Mouse (Mus musculus) limb, embryonic 15.5 days (tissue): ENCODE measurements around the gene 1700067K01Rik. TPM values are rescaled to one million over a fixed set of nuclear protein-coding genes. Genes with fewer than 3 reads are reported as not detected.
"Not testable (repeated sequence)": the region's sequence is repeated elsewhere in the genome, so short reads cannot be mapped to it uniquely, and the experiment has no call there.

ENCODE experiments used
- ATAC-seq: fragments of 200-750 bp; cut with Nextera tagmentation; 2 replicates; pipeline ENCODE4 v1.8.0; 2017; ENCODE audit warnings: low read depth, moderate TSS enrichment; ENCODE audit not compliant: insufficient number of reproducible peaks, low FRiP score, low TSS enrichment
- H3K27ac ChIP-seq: fragments of 300-500 bp; sonication (generic); 2 replicates; pipeline ENCODE4 v1.5.1; 2015; ENCODE audit warnings: moderate library complexity, mild to moderate bottlenecking, inconsistent platforms
- H3K27me3 ChIP-seq: fragments of 300-500 bp; sonication (generic); 2 replicates; pipeline ENCODE4 v1.6.1; 2015; ENCODE audit warnings: inconsistent platforms
- H3K36me3 ChIP-seq: fragments of 300-500 bp; sonication (generic); 2 replicates; pipeline ENCODE4 v1.6.1; 2015; ENCODE audit warnings: inconsistent platforms
- H3K4me1 ChIP-seq: fragments of 300-500 bp; sonication (generic); 2 replicates; pipeline ENCODE4 v1.6.1; 2015; ENCODE audit warnings: inconsistent platforms
- H3K4me2 ChIP-seq: fragments of 300-500 bp; sonication (generic); 2 replicates; pipeline ENCODE4 v1.6.1; 2015; ENCODE audit warnings: mild to moderate bottlenecking, inconsistent platforms
- H3K4me3 ChIP-seq: fragments of 300-500 bp; sonication (generic); 2 replicates; pipeline ENCODE4 v1.5.1; 2015; ENCODE audit warnings: mild to moderate bottlenecking, inconsistent platforms
- H3K9ac ChIP-seq: fragments of 300-500 bp; sonication (generic); 2 replicates; pipeline ENCODE4 v1.6.1; 2015; ENCODE audit warnings: inconsistent platforms
- H3K9me3 ChIP-seq: fragments of 300-500 bp; sonication (generic); 2 replicates; pipeline ENCODE4 v1.6.1; 2016; ENCODE audit warnings: inconsistent platforms
- WGBS: fragments of 180-500 bp; shearing (Covaris S2); methylation state at CpG from one replicate; pipeline ENCODE4 v1.1.7; 2015; 5-methylcytosine and 5-hydroxymethylcytosine counted together
- polyA plus RNA-seq: library from polyadenylated mRNA; unstranded; fragments of >200 nt; fragmentation: Nextera tagmentation; extraction: Ambion mirVana; gene quantifications from 2 replicates; pipeline ENCODE4 v1.2.1, GENCODE M21; 2015

Gene 1700067K01Rik
- polyA plus RNA-seq, 1 experiment from 2014 or later, result 1.00 TPM

GRCm38 (mm10) chr8:84003612-84004246, 2.4 kb downstream of the 1700067K01Rik start:
- no peak for ATAC-seq
- Histone ChIP-seq H3K9me3 (no peaks in the 10 kb centered on the region), H3K9ac (no peak overlapping the region), H3K36me3 (peaks cover 31% of the 10 kb centered on the region), H3K4me3 (peak overlapping the region; percentile 61), H3K27ac (peak overlapping the region; percentile 89; the same call in 1 of the 2 replicates), H3K27me3 (no peaks in the 10 kb centered on the region), H3K4me1 (peaks cover 41% of the 10 kb centered on the region), H3K4me2 (peak overlapping the region; percentile 93)
- 71% methylated on average over 6 of the region's 6 CpGs for WGBS

GRCm38 (mm10) chr8:84004533-84005201, 3.4 kb downstream of the 1700067K01Rik start:
- peak overlapping the region; percentile 44 for H3K9ac ChIP-seq
- peak overlapping the region; percentile 89 for H3K27ac ChIP-seq
- 1% methylated on average over 30 of the region's 30 CpGs for WGBS
- H3K4me1 ChIP-seq, result peaks cover 34% of the 10 kb centered on the region
- peak overlapping the region; percentile 93 for H3K4me2 ChIP-seq
- no peaks in the 10 kb centered on the region for H3K27me3 ChIP-seq
- ATAC-seq, result peak; percentile 81
- peak overlapping the region; percentile 61 for H3K4me3 ChIP-seq
- peaks cover 25% of the 10 kb centered on the region for H3K36me3 ChIP-seq
- no peaks in the 10 kb centered on the region for H3K9me3 ChIP-seq

GRCm38 (mm10) chr8:84005502-84005901, 4.2 kb downstream of the 1700067K01Rik start:
- not testable (repeated sequence) for H3K27ac ChIP-seq, ATAC-seq, H3K27me3 ChIP-seq, H3K4me3 ChIP-seq, H3K9me3 ChIP-seq, H3K9ac ChIP-seq, H3K4me2 ChIP-seq
- WGBS, result 98% methylated on average over 7 of the region's 7 CpGs
- Histone ChIP-seq H3K36me3 (peaks cover 17% of the 10 kb centered on the region), H3K4me1 (peaks cover 40% of the 10 kb centered on the region)

- Histone ChIP-seq H3K36me3 (no peaks in the 10 kb centered on the region), H3K27me3 (peaks cover 35% of the 10 kb centered on the region), H3K4me1 (peaks cover 48% of the 10 kb centered on the region), H3K9ac (no peak overlapping the region), H3K4me2 (no peak overlapping the region), H3K4me3 (no peak overlapping the region), H3K9me3 (no peaks in the 10 kb centered on the region), H3K27ac (no peak overlapping the region)
- ATAC-seq, result no peak
- 33% methylated on average over 7 of the region's 7 CpGs for whole genome bisulfite sequencing
Measured at GRCm38 (mm10) chr8:84008362-84008761, 7.1 kb downstream of the 1700067K01Rik start.

GRCm38 (mm10) chr8:84009876-84010275, 8.6 kb downstream of the 1700067K01Rik start:
- no peaks in the 10 kb centered on the region for H3K9me3 ChIP-seq
- H3K27ac ChIP-seq, result no peak overlapping the region
- WGBS, result 1% methylated on average over 11 of the region's 11 CpGs

GRCm38 (mm10) chr8:84010625-84011611, 9.6 kb downstream of the 1700067K01Rik start:
- Histone ChIP-seq H3K4me2 (peak overlapping the region; percentile 99), H3K36me3 (no peaks in the 10 kb centered on the region), H3K4me3 (peak overlapping the region; percentile 53), H3K9ac (peak overlapping the region; percentile 31), H3K9me3 (no peaks in the 10 kb centered on the region), H3K27ac (no peak overlapping the region), H3K27me3 (peaks cover 44% of the 10 kb centered on the region), H3K4me1 (peaks cover 34% of the 10 kb centered on the region)
- 0 out of 2 replicates have a peak, but pooled peaks have one; percentile 45 for ATAC-seq
- 2% methylated on average over 83 of the region's 83 CpGs for WGBS

More at GRCm38 (mm10) chr8:84009876-84010275, 8.6 kb downstream of the 1700067K01Rik start:
- Histone ChIP-seq H3K4me2 (no peak overlapping the region; the same call in 1 of the 2 replicates), H3K36me3 (no peaks in the 10 kb centered on the region), H3K4me3 (no peak overlapping the region), H3K9ac (no peak overlapping the region), H3K27me3 (peaks cover 44% of the 10 kb centered on the region), H3K4me1 (peaks cover 38% of the 10 kb centered on the region)
- ATAC-seq, result no peak

- Histone ChIP-seq H3K36me3 (no peaks in the 10 kb centered on the region), H3K4me1 (peaks cover 34% of the 10 kb centered on the region), H3K9ac (peak within 1 kb of the TSS; percentile 31), H3K27ac (no peak within 1 kb of the TSS), H3K9me3 (no peaks in the 10 kb centered on the region), H3K27me3 (peaks cover 44% of the 10 kb centered on the region), H3K4me3 (peak within 1 kb of the TSS; percentile 53), H3K4me2 (peak within 1 kb of the TSS; percentile 99)
- WGBS, result 1% methylated on average over 45 of the region's 45 CpGs
- ATAC-seq, result no peak
Measured at GRCm38 (mm10) chr8:84011705-84012498, 10.6 kb downstream of the 1700067K01Rik start, which contains the start of gene 2210011C24Rik. Gene 2210011C24Rik, minus strand, starts transcription at chr8:84012171.

GRCm38 (mm10) chr8:84012499-84013165, 11.3 kb downstream of the 1700067K01Rik start:
- no peak for ATAC-seq
- H3K36me3 ChIP-seq, result no peaks in the 10 kb centered on the region
- H3K9ac ChIP-seq, result peak overlapping the region; percentile 17; the same call in 1 of the 2 replicates
- H3K27ac ChIP-seq, result no peak overlapping the region
- peak overlapping the region; percentile 99 for H3K4me2 ChIP-seq
- H3K4me1 ChIP-seq, result peaks cover 34% of the 10 kb centered on the region
- 10% methylated on average over 35 of the region's 35 CpGs for WGBS
- peak overlapping the region; percentile 53 for H3K4me3 ChIP-seq
- no peaks in the 10 kb centered on the region for H3K9me3 ChIP-seq
- H3K27me3 ChIP-seq, result peaks cover 44% of the 10 kb centered on the region

- Histone ChIP-seq H3K9me3 (no peaks in the 10 kb centered on the region), H3K36me3 (no peaks in the 10 kb centered on the region), H3K4me3 (no peak overlapping the region), H3K4me2 (no peak overlapping the region), H3K9ac (no peak overlapping the region), H3K4me1 (peaks cover 21% of the 10 kb centered on the region), H3K27ac (no peak overlapping the region), H3K27me3 (peaks cover 42% of the 10 kb centered on the region)
- ATAC-seq, result no peak
- WGBS, result 91% methylated on average over 5 of the region's 5 CpGs
Measured at GRCm38 (mm10) chr8:84015833-84016232, 14.5 kb downstream of the 1700067K01Rik start.

- peaks cover 20% of the 10 kb centered on the region for H3K27me3 ChIP-seq
- no peak overlapping the region for H3K27ac ChIP-seq
- H3K4me2 ChIP-seq, result no peak overlapping the region
- 79% methylated on average over 9 of the region's 9 CpGs for WGBS
- peaks cover 16% of the 10 kb centered on the region for H3K4me1 ChIP-seq
- H3K9ac ChIP-seq, result no peak overlapping the region
- no peak for ATAC-seq
- H3K9me3 ChIP-seq, result no peaks in the 10 kb centered on the region
- no peaks in the 10 kb centered on the region for H3K36me3 ChIP-seq
- no peak overlapping the region for H3K4me3 ChIP-seq
Measured at GRCm38 (mm10) chr8:84019738-84020137, 18.4 kb downstream of the 1700067K01Rik start.
